Mouse (Mus musculus): Measurements from ENCODE around the gene Asic5.

- TF ChIP-seq EP300 (IDR thresholded peaks at IDR 0.05; ENCODE audit: low read depth) (no peak), CTCF (IDR thresholded peaks at IDR 0.05; ENCODE audit: low read depth) (no peak)
These were observed 30.3 kb upstream of the Asic5 start for GRCm38 (mm10) chr3:81951785-81952184.
